Mouse (Mus musculus) bone marrow, adult 2 months (tissue): ENCODE data around the gene Plk4.

Experiments used
- CTCF ChIP-seq: fragments of 200-500 bp; IDR thresholded peaks from 2 replicates; pipeline ENCODE4 v1.5.1; 2011; ENCODE audit warnings: low read length, control low read depth; ENCODE audit not compliant: control insufficient read depth, insufficient read depth
- POLR2A ChIP-seq: fragments of 200-500 bp; IDR thresholded peaks from 2 replicates; pipeline ENCODE4 v1.6.1; 2011; ENCODE audit warnings: low read depth, mild to moderate bottlenecking, control low read depth, low read length, borderline replicate concordance; ENCODE audit not compliant: control insufficient read depth

DNA sequence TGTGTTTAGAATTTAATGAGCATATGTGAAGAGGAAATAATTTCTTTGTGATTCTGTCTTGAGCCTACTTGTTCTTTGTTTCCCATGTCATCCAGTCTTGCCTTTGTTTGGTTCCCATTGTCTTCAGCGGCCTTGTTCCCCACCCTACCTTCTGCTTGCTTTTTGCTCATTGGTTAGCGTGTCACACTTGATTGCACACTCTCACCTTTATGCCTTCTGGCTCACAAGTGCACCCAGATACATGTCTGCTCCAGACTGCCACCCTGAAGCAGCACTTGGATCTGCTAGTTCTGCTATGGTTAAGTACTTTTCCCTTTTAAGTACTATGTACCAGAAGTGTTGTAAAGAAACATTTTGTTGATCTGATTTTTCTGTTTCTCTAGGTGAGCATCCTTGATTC, 10.1 kb downstream of the Plk4 start:
- TF ChIP-seq CTCF (no peak), POLR2A (no peak)
